Mouse (Mus musculus) layer of hippocampus, adult 18-20 months (tissue): ENCODE results near the gene Hspb11. TPM values are rescaled to one million over a fixed set of nuclear protein-coding genes. Genes with fewer than 3 reads are reported as not detected.

Source experiments
- DNase-seq, 2 experiments: peaks; one replicate each; pipeline ENCODE4 v3.0.0; 2022; ENCODE audit warnings: low spot score in 2 of 2
- total RNA-seq, 2 experiments: library from RNA; stranded (reverse); gene quantifications; 2 replicates each; pipeline ENCODE4 v1.2.3; 2021

Gene Hspb11
- total RNA-seq, 2 experiments from 2014 or later = 21.8 to 23.0 TPM

GRCm38 (mm10) chr4:107306966-107307365 is 53.6 kb downstream of the Hspb11 start, which contains the start of gene Dio1:
Gene Dio1 (minus strand): TSS chr4:107307169.
- DNase-seq = no peak

- DNase-seq = peak; percentile 81 to 92
Measured at GRCm38 (mm10) chr4:107313690-107314478, 60.5 kb downstream of the Hspb11 start, which contains the start of gene Yipf1. Gene Yipf1 (plus strand): TSS chr4:107314363.

GRCm38 (mm10) chr4:107314479-107314805 is 61.0 kb downstream of the Hspb11 start:
- DNase-seq = no peak

- peak in 1 of 2 experiments; percentile 15 for DNase-seq
Measured at GRCm38 (mm10) chr4:107318646-107319045, 65.3 kb downstream of the Hspb11 start.

- DNase-seq = no peak
Measured at GRCm38 (mm10) chr4:107321041-107321440, 67.6 kb downstream of the Hspb11 start.

GRCm38 (mm10) chr4:107323113-107323512 is 69.7 kb downstream of the Hspb11 start:
- DNase-seq = no peak

- DNase-seq = no peak
Measured at GRCm38 (mm10) chr4:107328530-107328929, 75.1 kb downstream of the Hspb11 start.

Other genes starting within 250 kb of the Hspb11 start
- gene Mrpl37, start 186.7 kb upstream of the Hspb11 start, total RNA-seq = 10 to 100 TPM; 56.7 to 58.7 TPM
- gene Cyb5rl, start 186.6 kb upstream of the Hspb11 start, total RNA-seq = 1 to 10 TPM; 7.8 TPM
- not detected for gene Cdcp2, start 156.7 kb upstream of the Hspb11 start, total RNA-seq
- 100 to 1,000 TPM; 224 to 234 TPM for gene Tmem59, start 75.2 kb upstream of the Hspb11 start, total RNA-seq
- gene Tceanc2, start 74.5 kb upstream of the Hspb11 start, total RNA-seq = 10 to 100 TPM; 17.2 to 17.3 TPM
- not detected for gene Ldlrad1, start 44.4 kb upstream of the Hspb11 start, total RNA-seq
- gene Lrrc42, start 61 bp upstream of the Hspb11 start, total RNA-seq = 10 to 100 TPM; 35.7 to 37.7 TPM
- not detected for gene Dio1, start 53.6 kb downstream of the Hspb11 start, total RNA-seq
- 10 to 100 TPM; 54.9 to 58.4 TPM for gene Yipf1, start 60.8 kb downstream of the Hspb11 start, total RNA-seq
- 10 to 100 TPM; 10.8 to 12.6 TPM for gene Ndc1, start 114.2 kb downstream of the Hspb11 start, total RNA-seq
- gene Glis1, start 181.0 kb downstream of the Hspb11 start, total RNA-seq = 1 to 10 TPM; 2.1 to 2.4 TPM